Mouse (Mus musculus) spleen, adult 2 months (tissue): ENCODE results near the gene Iqschfp.

Experiments used
- CTCF ChIP-seq: fragments of 200-500 bp; IDR thresholded peaks from 2 replicates; pipeline ENCODE4 v1.5.1; 2011; ENCODE audit warnings: mild to moderate bottlenecking, inconsistent platforms; ENCODE audit not compliant: insufficient read depth, insufficient read length, insufficient replicate concordance; ENCODE audit errors: extremely low read depth
- POLR2A ChIP-seq: fragments of 200-500 bp; IDR thresholded peaks from 2 replicates; pipeline ENCODE4 v1.6.1; 2011; ENCODE audit warnings: low read depth, low read length, inconsistent platforms

DNA sequence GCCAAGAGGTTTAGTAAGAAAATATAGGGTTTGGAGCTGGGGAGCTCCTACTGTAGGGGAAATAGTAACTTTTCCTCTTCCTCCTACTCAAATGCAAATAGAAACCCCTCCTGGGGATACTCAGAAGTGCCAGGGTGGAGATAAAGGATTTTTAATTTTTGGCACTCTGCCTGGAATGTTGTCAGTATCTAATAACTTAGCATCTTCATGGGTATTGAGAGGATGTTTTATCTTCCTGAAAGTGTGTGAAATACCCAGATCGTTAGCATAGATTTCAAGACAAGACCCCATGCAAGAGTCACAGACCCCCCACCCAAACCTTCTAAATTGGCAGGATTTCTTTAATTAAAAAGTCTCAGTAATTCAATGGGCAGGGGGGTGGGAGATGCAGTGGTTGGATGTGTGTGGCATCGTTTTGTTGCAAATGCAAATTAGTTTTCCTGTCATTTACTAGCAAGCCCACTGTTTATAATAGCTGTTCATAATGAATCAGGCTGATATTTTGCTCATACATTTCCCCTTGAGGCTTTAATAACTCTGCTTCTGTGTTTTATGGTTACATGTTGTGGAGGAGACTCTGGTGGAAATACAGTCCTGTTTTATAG, 213.2 kb downstream of the Iqschfp start:
- no peak for TF ChIP-seq POLR2A
- no peak for TF ChIP-seq CTCF
